Mouse (Mus musculus) MEL (cell line): ENCODE results near the gene Atm. TPM values are rescaled to one million over a fixed set of nuclear protein-coding genes. Genes with fewer than 3 reads are reported as not detected.

Source experiments
- DNase-seq: peaks from one replicate; pipeline ENCODE4 v3.0.0; 2011; ENCODE audit warnings: low read depth, low spot score
- H3K27ac ChIP-seq: 2 replicates; pipeline ENCODE4 v1.5.1; 2012; ENCODE audit warnings: low read depth, mild to moderate bottlenecking, control low read depth, low read length, moderate library complexity; ENCODE audit not compliant: control insufficient read depth
- H3K27me3 ChIP-seq, 2 experiments: fragments of 150-350 bp in 1 of 2; sonication (generic) in 1 of 2; 2 replicates each; pipeline ENCODE4 v1.6.1; 2012; ENCODE audit warnings: low read length in 2 of 2, mild to moderate bottlenecking in 2 of 2, improper control_type of control experiment in 1 of 2, moderate library complexity in 1 of 2; ENCODE audit not compliant: insufficient read depth in 2 of 2, control insufficient read depth in 1 of 2
- H3K36me3 ChIP-seq, 2 experiments: 2 replicates each; pipeline ENCODE4 v1.6.1; 2012 to 2014; ENCODE audit warnings: low read length in 2 of 2, improper control_type of control experiment in 1 of 2, inconsistent platforms in 1 of 2, mild to moderate bottlenecking in 1 of 2; ENCODE audit not compliant: insufficient read depth in 2 of 2, control insufficient read depth in 1 of 2
- H3K4me1 ChIP-seq, 2 experiments: fragments of 150-350 bp in 1 of 2; sonication (generic) in 1 of 2; 2 replicates each; pipeline ENCODE4 v1.6.1; 2012; ENCODE audit warnings: low read length in 2 of 2, improper control_type of control experiment in 1 of 2, mild to moderate bottlenecking in 1 of 2; ENCODE audit not compliant: insufficient read depth in 2 of 2, control insufficient read depth in 1 of 2
- H3K4me3 ChIP-seq, 2 experiments: fragments of 150-350 bp in 1 of 2; sonication (generic) in 1 of 2; 2 replicates each; pipeline ENCODE4 v1.5.1; 2012; ENCODE audit warnings: low read depth in 2 of 2, low read length in 2 of 2, mild to moderate bottlenecking in 2 of 2, moderate library complexity in 2 of 2, control low read depth in 1 of 2, improper control_type of control experiment in 1 of 2; ENCODE audit not compliant: control insufficient read depth in 1 of 2, insufficient read depth in 1 of 2
- H3K79me2 ChIP-seq: 2 replicates; pipeline ENCODE4 v1.6.1; 2012; ENCODE audit warnings: mild to moderate bottlenecking, low read length, moderate library complexity; ENCODE audit not compliant: control insufficient read depth, poor library complexity, insufficient read depth
- H3K9ac ChIP-seq: 2 replicates; pipeline ENCODE4 v1.6.1; 2012; ENCODE audit warnings: low read depth, mild to moderate bottlenecking, control low read depth, low read length, moderate library complexity; ENCODE audit not compliant: control insufficient read depth, poor library complexity, severe bottlenecking
- H3K9me3 ChIP-seq: fragments of 150-350 bp; sonication (generic); replicated peaks from 2 replicates; pipeline ENCODE4 v1.6.1; 2012; ENCODE audit warnings: mild to moderate bottlenecking, low read length, improper control_type of control experiment, moderate library complexity; ENCODE audit not compliant: insufficient read depth
- BHLHE40 ChIP-seq: IDR thresholded peaks from 2 replicates; pipeline ENCODE4 v1.6.1; 2012; ENCODE audit warnings: low read depth, mild to moderate bottlenecking, inconsistent platforms, low read length, improper control_type of control experiment, borderline replicate concordance
- CHD2 ChIP-seq: IDR thresholded peaks from 2 replicates; pipeline ENCODE4 v1.6.1; 2011; ENCODE audit warnings: low read length, improper control_type of control experiment
- CTCF ChIP-seq, 3 experiments: IDR thresholded peaks in 2 of 3; conservative IDR thresholded peaks in 1 of 3; 2 replicates each; pipeline ENCODE4 v1.5.1; 2011 to 2012; ENCODE audit warnings: low read length in 3 of 3, low read depth in 2 of 3, mild to moderate bottlenecking in 2 of 3, improper control_type of control experiment in 1 of 3, inconsistent platforms in 1 of 3, mixed read lengths in 1 of 3, moderate library complexity in 1 of 3; ENCODE audit not compliant: control insufficient read depth in 1 of 3, insufficient read depth in 1 of 3, poor library complexity in 1 of 3, severe bottlenecking in 1 of 3
- E2F4 ChIP-seq: IDR thresholded peaks from 2 replicates; pipeline ENCODE4 v1.6.1; 2011; ENCODE audit warnings: low read depth, low read length, improper control_type of control experiment, borderline replicate concordance
- ELF1 ChIP-seq: IDR thresholded peaks from 2 replicates; pipeline ENCODE4 v1.6.1; 2014; ENCODE audit warnings: low read depth, mild to moderate bottlenecking, inconsistent platforms, low read length, improper control_type of control experiment, moderate library complexity
- EP300 ChIP-seq, 2 experiments: IDR thresholded peaks; 2 replicates each; pipeline ENCODE4 v1.6.1; 2011; ENCODE audit warnings: improper control_type of control experiment in 2 of 2, low read length in 2 of 2, low read depth in 1 of 2, mild to moderate bottlenecking in 1 of 2
- GATA1 ChIP-seq: IDR thresholded peaks from 2 replicates; pipeline ENCODE4 v1.6.1; 2011; ENCODE audit warnings: low read depth, low read length, improper control_type of control experiment
- HCFC1 ChIP-seq: IDR thresholded peaks from 2 replicates; pipeline ENCODE4 v1.6.1; 2012; ENCODE audit warnings: low read depth, mild to moderate bottlenecking, inconsistent platforms, low read length, improper control_type of control experiment, moderate library complexity
- JUND ChIP-seq: IDR thresholded peaks from 2 replicates; pipeline ENCODE4 v1.6.1; 2011; ENCODE audit warnings: low read depth, mild to moderate bottlenecking, improper control_type of control experiment, low read length
- KAT2A ChIP-seq: conservative IDR thresholded peaks from 2 replicates; pipeline ENCODE4 v1.6.1; 2012; ENCODE audit warnings: low read depth, low read length, improper control_type of control experiment, inconsistent platforms
- MAFK ChIP-seq: IDR thresholded peaks from 2 replicates; pipeline ENCODE4 v1.6.1; 2011; ENCODE audit warnings: low read depth, mild to moderate bottlenecking, low read length, improper control_type of control experiment, borderline replicate concordance
- MAX ChIP-seq: IDR thresholded peaks from 2 replicates; pipeline ENCODE4 v1.6.1; 2011; ENCODE audit warnings: low read length, improper control_type of control experiment
- MAZ ChIP-seq: IDR thresholded peaks from 2 replicates; pipeline ENCODE4 v1.6.1; 2012; ENCODE audit warnings: low read depth, mild to moderate bottlenecking, inconsistent platforms, low read length, improper control_type of control experiment
- MXI1 ChIP-seq: IDR thresholded peaks from 2 replicates; pipeline ENCODE4 v1.6.1; 2011; ENCODE audit warnings: mild to moderate bottlenecking, low read depth, low read length, improper control_type of control experiment
- MYB ChIP-seq: IDR thresholded peaks from 2 replicates; pipeline ENCODE4 v1.6.1; 2011; ENCODE audit warnings: mild to moderate bottlenecking, low read depth, low read length, improper control_type of control experiment
- MYC ChIP-seq: IDR thresholded peaks from 2 replicates; pipeline ENCODE4 v1.6.1; 2011; ENCODE audit warnings: low read depth, mild to moderate bottlenecking, low read length, improper control_type of control experiment, moderate library complexity
- NRF1 ChIP-seq: IDR thresholded peaks from 2 replicates; pipeline ENCODE4 v1.6.1; 2014; ENCODE audit warnings: low read depth, mild to moderate bottlenecking, inconsistent platforms, low read length, improper control_type of control experiment, moderate library complexity; ENCODE audit not compliant: poor library complexity, insufficient read depth, severe bottlenecking
- POLR2AphosphoS2 ChIP-seq: IDR thresholded peaks from 2 replicates; pipeline ENCODE4 v1.6.1; 2011; ENCODE audit warnings: low read length, improper control_type of control experiment
- POLR2AphosphoS5 ChIP-seq: IDR thresholded peaks from 2 replicates; pipeline ENCODE4 v1.6.1; 2012; ENCODE audit warnings: low read depth, borderline replicate concordance, mild to moderate bottlenecking, inconsistent platforms, low read length, moderate library complexity, mixed read lengths
- SIN3A ChIP-seq: IDR thresholded peaks from 2 replicates; pipeline ENCODE4 v1.6.1; 2012; ENCODE audit warnings: low read length, improper control_type of control experiment, inconsistent platforms
- SMC3 ChIP-seq: IDR thresholded peaks from 2 replicates; pipeline ENCODE4 v1.6.1; 2011; ENCODE audit warnings: low read depth, low read length, improper control_type of control experiment
- TBP ChIP-seq: IDR thresholded peaks from 2 replicates; pipeline ENCODE4 v1.8.0; 2011; ENCODE audit warnings: low read depth, low read length, improper control_type of control experiment
- TCF12 ChIP-seq: IDR thresholded peaks from 2 replicates; pipeline ENCODE4 v1.6.1; 2014; ENCODE audit warnings: low read depth, mild to moderate bottlenecking, inconsistent platforms, low read length, improper control_type of control experiment, moderate library complexity
- UBTF ChIP-seq: IDR thresholded peaks from 2 replicates; pipeline ENCODE4 v1.6.1; 2012; ENCODE audit warnings: low read depth, mild to moderate bottlenecking, inconsistent platforms, low read length, improper control_type of control experiment, moderate library complexity, borderline replicate concordance; ENCODE audit not compliant: insufficient read depth
- USF2 ChIP-seq, 2 experiments: IDR thresholded peaks; 2 replicates each; pipeline ENCODE4 v1.6.1; 2011 to 2012; ENCODE audit warnings: improper control_type of control experiment in 2 of 2, low read length in 2 of 2, borderline replicate concordance in 1 of 2, inconsistent platforms in 1 of 2, low read depth in 1 of 2, mild to moderate bottlenecking in 1 of 2; ENCODE audit not compliant: insufficient read depth in 1 of 2
- ZC3H11A ChIP-seq: IDR thresholded peaks from 2 replicates; pipeline ENCODE4 v1.6.1; 2012; ENCODE audit warnings: low read depth, mild to moderate bottlenecking, inconsistent platforms, low read length, improper control_type of control experiment
- ZKSCAN1 ChIP-seq: IDR thresholded peaks from 2 replicates; pipeline ENCODE4 v1.6.1; 2012; ENCODE audit warnings: low read depth, mild to moderate bottlenecking, inconsistent platforms, low read length, improper control_type of control experiment, moderate library complexity
- polyA plus RNA-seq, 2 experiments: library from polyadenylated mRNA; stranded (reverse) in 1 of 2; unstranded in 1 of 2; fragments of >175 nt in 1 of 2; fragments of >200 nt in 1 of 2; gene quantifications; 2 replicates each; pipeline versions ENCODE4 v1.2.1 to v1.2.4; 2012; ENCODE audit warnings: low replicate concordance in 2 of 2, low read depth in 1 of 2; ENCODE audit not compliant: insufficient read length in 2 of 2, insufficient read depth in 1 of 2, missing spikeins in 1 of 2
- total RNA-seq: library from RNA; depleted of rRNA; stranded (reverse); fragments of 300-350 nt; gene quantifications from 2 replicates; pipeline ENCODE4 v1.2.3, GENCODE M21; 2012

The Atm gene
- total and polyA plus RNA-seq, 3 experiments: 16.0 to 21.4 TPM; not detected in 1

DNA sequence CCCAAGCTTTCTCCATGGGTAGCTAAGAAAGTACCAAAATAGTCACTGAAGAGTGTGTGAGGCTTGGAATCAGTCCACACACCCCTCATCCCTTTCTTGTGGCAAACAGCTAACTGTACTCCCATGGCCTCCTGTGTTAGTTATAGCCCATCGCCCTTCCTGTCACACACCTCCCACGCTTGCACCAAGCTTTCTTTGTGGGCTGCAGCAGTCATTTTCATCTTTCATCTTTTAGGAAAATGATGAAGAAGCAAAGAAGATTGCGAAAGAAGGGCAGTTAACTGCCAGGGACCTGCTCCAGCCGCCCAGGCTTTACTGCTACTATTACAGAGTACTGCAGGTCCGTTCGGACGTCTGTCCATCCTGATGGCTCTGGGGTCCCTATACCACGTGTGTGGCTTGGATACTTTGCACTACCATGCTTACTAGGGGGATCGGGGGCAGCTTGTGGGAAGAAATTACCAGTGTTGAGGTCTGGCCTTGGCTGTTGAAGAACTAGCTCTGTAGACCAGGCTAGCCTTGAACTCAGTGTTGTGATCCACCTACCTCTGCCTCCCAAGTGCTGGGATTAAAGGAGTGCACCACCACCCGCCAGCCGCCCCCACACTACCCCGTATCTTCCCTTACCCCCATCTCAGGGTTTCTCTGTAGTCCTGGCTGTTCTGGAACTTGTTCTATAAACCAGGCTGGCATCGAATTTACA lies 138.7 kb downstream of the Atm start:
- Histone ChIP-seq H3K4me1 (no peaks in the 10 kb centered on the region; a peak in 1 of 4 replicates), H3K36me3 (no peaks in the 10 kb centered on the region), H3K27ac (no peak overlapping the region), H3K27me3 (peaks cover 2 to 4% of the 10 kb centered on the region in 2 experiments; a peak in 3 of 4 replicates), H3K9ac (no peak overlapping the region), H3K9me3 (no peaks in the 10 kb centered on the region), H3K79me2 (no peaks in the 10 kb centered on the region), H3K4me3 (peak overlapping the region in 1 of 2 experiments; percentile 32; a peak in 1 of 4 replicates)
- no peak for DNase-seq
- TF ChIP-seq E2F4: no peak
- no peak for TF ChIP-seq ZKSCAN1
- no peak for TF ChIP-seq MAFK
- no peak for TF ChIP-seq SIN3A
- TF ChIP-seq UBTF: no peak
- no peak for TF ChIP-seq ZC3H11A
- TF ChIP-seq NRF1: no peak
- no peak for TF ChIP-seq JUND
- no peak for TF ChIP-seq EP300 (IDR thresholded peaks at IDR 0.05; ENCODE audit: low read depth in 1 of 2, low read length in 2 of 2)
- TF ChIP-seq MYB: no peak
- TF ChIP-seq HCFC1: no peak
- no peak for TF ChIP-seq BHLHE40
- no peak for TF ChIP-seq TBP
- no peak for TF ChIP-seq CTCF (IDR thresholded peaks at IDR 0.05 in 2 of 3, conservative IDR thresholded peaks at IDR 0.05 in 1 of 3; ENCODE audit: control insufficient read depth in 1 of 3, insufficient read depth in 1 of 3, low read depth in 2 of 3, low read length in 3 of 3, poor library complexity in 1 of 3, severe bottlenecking in 1 of 3)
- no peak for TF ChIP-seq MXI1
- no peak for TF ChIP-seq TCF12
- TF ChIP-seq MYC: no peak
- no peak for TF ChIP-seq CHD2
- no peak for TF ChIP-seq MAZ
- no peak for TF ChIP-seq KAT2A
- TF ChIP-seq, all 39 proteins: peak for 0

DNA sequence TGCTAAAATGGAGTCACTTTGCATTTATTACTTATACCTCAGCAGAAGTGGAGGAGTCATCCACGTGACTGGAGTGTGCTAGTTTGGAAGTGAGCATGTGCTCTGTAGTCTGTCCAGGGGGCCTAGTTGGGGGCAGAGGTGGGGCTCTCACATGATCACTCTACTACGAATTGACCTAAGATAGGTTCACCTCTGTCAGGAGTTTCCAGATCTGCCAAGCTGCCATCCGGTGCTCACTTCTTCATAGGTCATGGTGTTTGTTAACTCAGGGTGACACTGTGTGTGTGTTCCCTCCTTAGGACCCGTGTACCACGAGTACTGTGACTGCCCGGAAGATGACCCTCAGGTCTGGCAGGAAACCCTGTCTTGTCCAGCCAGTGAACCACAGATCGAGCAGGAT lies 146.4 kb downstream of the Atm start:
- no peak for DNase-seq
- TF ChIP-seq POLR2AphosphoS2 (no peak), USF2 (IDR thresholded peaks at IDR 0.05; ENCODE audit: borderline replicate concordance in 1 of 2, insufficient read depth in 1 of 2, low read depth in 1 of 2, low read length in 2 of 2) (no peak), ELF1 (no peak), SMC3 (no peak), CTCF (IDR thresholded peaks at IDR 0.05 in 2 of 3, conservative IDR thresholded peaks at IDR 0.05 in 1 of 3; ENCODE audit: control insufficient read depth in 1 of 3, insufficient read depth in 1 of 3, low read depth in 2 of 3, low read length in 3 of 3, poor library complexity in 1 of 3, severe bottlenecking in 1 of 3) (no peak), TCF12 (no peak), GATA1 (no peak), CHD2 (no peak), POLR2AphosphoS5 (no peak), MAX (no peak)
- no peaks in the 10 kb centered on the region for H3K36me3 ChIP-seq
- no peaks in the 10 kb centered on the region for H3K79me2 ChIP-seq
- no peaks in the 10 kb centered on the region for H3K4me1 ChIP-seq
- H3K27ac ChIP-seq: no peak overlapping the region
- H3K9me3 ChIP-seq: no peaks in the 10 kb centered on the region
- H3K9ac ChIP-seq: no peak overlapping the region
- H3K4me3 ChIP-seq: no peak overlapping the region
- H3K27me3 ChIP-seq: peaks cover 5 to 8% of the 10 kb centered on the region in 2 experiments; a peak in 3 of 4 replicates
